Mouse (Mus musculus): ENCODE measurements at regions not wholly inside any gene's neighbourhood (a gene's known extent, or its start where the extent isn't known, plus 50 kb on each side); places are given as distances from the start of the nearest gene placed in this dataset.

DNA sequence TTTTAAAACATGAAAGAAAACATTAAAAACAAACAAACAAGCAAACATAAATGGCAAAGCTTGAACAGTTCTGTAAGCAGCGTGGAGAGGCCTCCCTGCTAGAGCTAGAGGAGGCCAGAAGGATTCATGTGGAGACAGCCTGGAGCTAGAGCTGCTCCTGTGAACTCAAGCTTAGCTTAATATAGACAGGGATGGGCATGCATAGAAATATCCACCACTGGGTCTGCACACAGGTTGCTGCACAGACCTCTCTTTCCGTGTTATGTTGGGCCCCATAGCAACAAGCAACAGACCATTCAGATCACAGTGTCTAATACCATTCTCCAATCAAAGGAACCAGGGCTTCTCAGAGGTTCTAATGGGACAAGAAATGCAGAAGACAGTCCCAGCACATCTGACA is 122.9 kb upstream of the Magi3 start:
- ATAC-seq (replicated peaks; ENCODE audit: low FRiP score, low TSS enrichment, low read depth) = no peak
- WGBS = 84% methylated on average over 2 of the region's 2 CpGs
- no peaks in the 10 kb centered on the region for H3K9me3 ChIP-seq (ENCODE audit: control insufficient read depth, low read length)

DNA sequence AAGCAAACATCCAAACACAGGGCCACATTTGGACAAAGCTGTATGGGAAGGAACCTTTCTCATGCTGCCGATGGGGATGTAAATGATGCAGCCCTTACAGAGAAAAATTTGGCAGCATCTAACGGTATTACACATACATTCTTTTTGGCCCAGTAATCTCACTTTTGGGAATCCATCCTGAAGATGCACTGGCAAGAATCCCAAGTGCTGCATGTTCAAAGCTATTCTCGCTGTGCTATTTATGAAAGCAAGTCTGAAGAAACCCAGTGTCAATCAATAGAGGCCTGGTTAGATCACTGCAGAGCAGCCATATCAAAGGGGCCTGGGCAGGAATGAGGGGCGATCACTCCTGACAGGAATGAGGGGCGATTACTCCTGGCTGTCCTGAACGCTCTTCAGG is 122.0 kb upstream of the Magi3 start:
- no peak overlapping the region for H3K4me3 ChIP-seq (ENCODE audit: low read depth, low read length)
- no peaks in the 10 kb centered on the region for H3K4me1 ChIP-seq (replicated peaks; ENCODE audit: control insufficient read depth, insufficient read depth, low read length)
- H3K4me2 ChIP-seq (ENCODE audit: low read length) = no peak overlapping the region
- no peak for DNase-seq (ENCODE audit: low spot score)
- H3K9ac ChIP-seq (ENCODE audit: low read length) = no peak overlapping the region
- no peak for ATAC-seq (replicated peaks; ENCODE audit: low FRiP score, low TSS enrichment, low read depth)
- H3K9me3 ChIP-seq (ENCODE audit: control insufficient read depth, low read length) = no peaks in the 10 kb centered on the region
- WGBS = 64% methylated on average over 6 of the region's 6 CpGs
- H3K27ac ChIP-seq (ENCODE audit: low read depth) = no peak overlapping the region
- H3K27me3 ChIP-seq (replicated peaks; ENCODE audit: control insufficient read depth, insufficient read depth, low read length) = no peaks in the 10 kb centered on the region
- no peaks in the 10 kb centered on the region for H3K36me3 ChIP-seq (ENCODE audit: control insufficient read depth, insufficient read depth, low read length)

More for the DNA sequence above, 122.9 kb upstream of the Magi3 start:
- H3K36me3 ChIP-seq (ENCODE audit: control insufficient read depth, insufficient read depth, low read length) = no peaks in the 10 kb centered on the region
- H3K27me3 ChIP-seq (replicated peaks; ENCODE audit: control insufficient read depth, insufficient read depth, low read length) = no peaks in the 10 kb centered on the region
- DNase-seq (ENCODE audit: low spot score) = no peak
- no peak overlapping the region for H3K4me3 ChIP-seq (ENCODE audit: low read depth, low read length)
- H3K9ac ChIP-seq (ENCODE audit: low read length) = no peak overlapping the region
- H3K27ac ChIP-seq (ENCODE audit: low read depth) = no peak overlapping the region
- no peaks in the 10 kb centered on the region for H3K4me1 ChIP-seq (replicated peaks; ENCODE audit: control insufficient read depth, insufficient read depth, low read length)
- H3K4me2 ChIP-seq (ENCODE audit: low read length) = no peak overlapping the region

DNA sequence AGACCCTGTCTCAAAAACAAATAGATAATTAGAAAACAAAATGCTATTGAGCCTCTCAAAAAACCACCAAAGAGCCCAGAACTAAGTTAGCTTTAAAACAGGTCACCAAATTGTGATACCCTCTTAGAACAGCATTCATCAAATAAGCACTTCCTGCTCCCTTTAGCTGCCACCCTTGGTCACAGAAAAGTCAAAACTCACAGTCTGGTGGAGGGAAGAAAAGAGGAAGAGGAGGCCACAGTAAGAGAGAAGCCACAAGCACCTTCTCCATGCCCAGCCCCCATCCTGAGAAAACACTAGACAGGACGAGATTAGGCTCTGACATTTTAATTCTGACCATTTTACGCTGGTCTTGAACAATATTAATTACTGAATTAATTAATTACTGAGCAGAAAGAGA is 120.2 kb upstream of the Magi3 start:
- no peaks in the 10 kb centered on the region for H3K4me1 ChIP-seq (replicated peaks; ENCODE audit: control insufficient read depth, insufficient read depth, low read length)
- DNase-seq (ENCODE audit: low spot score) (no peak), ATAC-seq (replicated peaks; ENCODE audit: low FRiP score, low TSS enrichment, low read depth) (no peak)
- no peak overlapping the region for H3K4me3 ChIP-seq (ENCODE audit: low read depth, low read length)
- no peak overlapping the region for H3K27ac ChIP-seq (ENCODE audit: low read depth)
- H3K9ac ChIP-seq (ENCODE audit: low read length) = no peak overlapping the region
- H3K4me2 ChIP-seq (ENCODE audit: low read length) = no peak overlapping the region
- 73% methylated on average over 2 of the region's 2 CpGs for WGBS
- H3K36me3 ChIP-seq (ENCODE audit: control insufficient read depth, insufficient read depth, low read length) = no peaks in the 10 kb centered on the region
- H3K9me3 ChIP-seq (ENCODE audit: control insufficient read depth, low read length) = no peaks in the 10 kb centered on the region
- no peaks in the 10 kb centered on the region for H3K27me3 ChIP-seq (replicated peaks; ENCODE audit: control insufficient read depth, insufficient read depth, low read length)

DNA sequence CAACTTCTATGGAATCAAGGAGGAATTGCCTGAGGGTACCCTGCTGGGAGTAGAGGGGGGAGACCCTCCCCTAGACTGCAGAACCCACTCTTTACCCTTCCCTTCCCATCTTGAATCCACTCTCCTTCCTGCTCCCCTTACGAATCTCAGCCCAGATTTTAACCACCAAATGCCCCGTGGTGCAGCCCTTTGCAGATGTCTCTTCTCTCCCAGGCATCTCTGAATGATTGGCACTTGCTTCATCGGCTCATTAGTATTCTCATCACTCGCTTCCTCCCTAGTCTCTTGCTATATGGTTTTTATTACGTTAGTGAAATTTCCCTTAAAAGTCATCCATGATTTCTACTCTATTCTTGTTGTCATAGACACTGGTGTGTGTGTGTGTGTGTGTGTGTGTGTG is 116.7 kb upstream of the Magi3 start:
- H3K27me3 ChIP-seq (replicated peaks; ENCODE audit: control insufficient read depth, insufficient read depth, low read length) = no peaks in the 10 kb centered on the region
- no peak overlapping the region for H3K4me3 ChIP-seq (ENCODE audit: low read depth, low read length)
- no peaks in the 10 kb centered on the region for H3K9me3 ChIP-seq (ENCODE audit: control insufficient read depth, low read length)
- DNase-seq (ENCODE audit: low spot score) = no peak
- WGBS = 72% methylated on average over 5 of the region's 5 CpGs
- no peak overlapping the region for H3K9ac ChIP-seq (ENCODE audit: low read length)
- H3K27ac ChIP-seq (ENCODE audit: low read depth) = no peak overlapping the region
- no peak overlapping the region for H3K4me2 ChIP-seq (ENCODE audit: low read length)
- no peaks in the 10 kb centered on the region for H3K36me3 ChIP-seq (ENCODE audit: control insufficient read depth, insufficient read depth, low read length)
- H3K4me1 ChIP-seq (replicated peaks; ENCODE audit: control insufficient read depth, insufficient read depth, low read length) = no peaks in the 10 kb centered on the region
- ATAC-seq (replicated peaks; ENCODE audit: low FRiP score, low TSS enrichment, low read depth) = no peak

DNA sequence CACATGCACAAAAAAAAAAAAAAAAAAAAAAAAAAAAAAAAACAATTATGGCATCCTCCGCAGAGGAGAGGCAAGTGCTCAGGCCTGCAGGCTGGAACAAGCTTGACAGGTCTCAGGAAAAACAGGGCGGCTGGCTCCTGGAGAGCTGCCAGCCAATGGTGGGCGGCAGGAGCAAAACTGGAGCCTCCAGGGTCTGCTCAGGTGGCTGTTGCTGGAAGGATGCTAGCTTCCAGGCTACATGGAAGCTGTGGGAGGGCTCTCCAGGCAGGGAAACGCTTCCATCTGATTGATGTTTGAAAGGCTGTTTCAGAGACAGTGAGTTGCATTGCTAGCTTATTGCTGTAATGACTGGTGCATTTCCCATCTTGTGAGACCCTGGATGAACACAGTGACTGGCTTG is 116.1 kb upstream of the Magi3 start:
- no peaks in the 10 kb centered on the region for H3K27me3 ChIP-seq (replicated peaks; ENCODE audit: control insufficient read depth, insufficient read depth, low read length)
- H3K36me3 ChIP-seq (ENCODE audit: control insufficient read depth, insufficient read depth, low read length) = no peaks in the 10 kb centered on the region
- WGBS = 28% methylated on average over 4 of the region's 4 CpGs
- ATAC-seq (replicated peaks; ENCODE audit: low FRiP score, low TSS enrichment, low read depth) (no peak), DNase-seq (ENCODE audit: low spot score) (no peak)
- H3K4me2 ChIP-seq (ENCODE audit: low read length) = no peak overlapping the region
- no peaks in the 10 kb centered on the region for H3K9me3 ChIP-seq (ENCODE audit: control insufficient read depth, low read length)
- no peak overlapping the region for H3K9ac ChIP-seq (ENCODE audit: low read length)
- no peak overlapping the region for H3K27ac ChIP-seq (ENCODE audit: low read depth)
- H3K4me1 ChIP-seq (replicated peaks; ENCODE audit: control insufficient read depth, insufficient read depth, low read length) = no peaks in the 10 kb centered on the region
- H3K4me3 ChIP-seq (ENCODE audit: low read depth, low read length) = no peak overlapping the region

DNA sequence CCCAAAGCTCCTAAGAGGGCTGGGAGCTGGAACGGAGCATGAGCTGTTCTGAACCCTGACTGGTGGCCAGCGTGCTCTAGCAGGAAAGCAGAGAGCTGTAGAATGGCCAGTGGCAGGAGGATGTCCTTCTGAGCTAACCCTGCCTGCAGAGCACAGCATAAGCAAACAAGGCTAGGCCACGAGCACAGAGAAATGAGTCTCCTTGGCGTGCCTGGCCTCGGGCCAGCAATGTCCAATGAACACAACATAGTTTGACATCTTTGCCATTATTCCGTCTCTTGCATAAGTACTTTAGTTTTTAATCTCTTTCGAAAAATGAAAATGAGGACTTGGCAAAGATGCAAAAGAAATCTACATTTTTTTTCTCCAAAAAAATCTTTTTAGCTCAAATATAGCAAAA is 114.6 kb upstream of the Magi3 start:
- no peak overlapping the region for H3K4me3 ChIP-seq (ENCODE audit: low read depth, low read length)
- no peaks in the 10 kb centered on the region for H3K36me3 ChIP-seq (ENCODE audit: control insufficient read depth, insufficient read depth, low read length)
- WGBS = 72% methylated on average over 7 of the region's 7 CpGs
- DNase-seq (ENCODE audit: low spot score) = no peak
- no peak for ATAC-seq (replicated peaks; ENCODE audit: low FRiP score, low TSS enrichment, low read depth)
- H3K9me3 ChIP-seq (ENCODE audit: control insufficient read depth, low read length) = no peaks in the 10 kb centered on the region
- H3K4me1 ChIP-seq (replicated peaks; ENCODE audit: control insufficient read depth, insufficient read depth, low read length) = no peaks in the 10 kb centered on the region
- H3K27me3 ChIP-seq (replicated peaks; ENCODE audit: control insufficient read depth, insufficient read depth, low read length) = no peaks in the 10 kb centered on the region
- H3K9ac ChIP-seq (ENCODE audit: low read length) = no peak overlapping the region
- H3K27ac ChIP-seq (ENCODE audit: low read depth) = no peak overlapping the region
- H3K4me2 ChIP-seq (ENCODE audit: low read length) = no peak overlapping the region

DNA sequence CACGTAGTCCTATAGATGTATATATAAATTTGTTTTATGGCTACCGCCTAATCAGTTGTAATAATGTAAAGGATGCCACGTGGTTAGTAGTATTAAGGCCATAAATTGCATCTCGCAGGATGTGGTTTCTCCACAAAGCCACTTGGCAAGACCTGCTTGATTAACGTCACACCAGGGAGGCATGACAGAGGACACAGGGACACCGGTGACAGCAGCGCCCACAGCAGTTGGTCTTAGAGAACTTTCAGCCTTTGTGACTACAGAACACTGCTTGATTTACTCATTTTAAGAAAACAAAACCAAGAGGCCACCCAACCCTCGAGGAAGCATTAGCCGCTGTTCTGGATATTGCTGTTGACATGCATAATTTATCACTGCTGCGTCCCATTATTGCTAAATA is 113.2 kb upstream of the Magi3 start:
- no peaks in the 10 kb centered on the region for H3K27me3 ChIP-seq (replicated peaks; ENCODE audit: control insufficient read depth, insufficient read depth, low read length)
- no peak overlapping the region for H3K4me2 ChIP-seq (ENCODE audit: low read length)
- no peak for DNase-seq (ENCODE audit: low spot score)
- ATAC-seq (replicated peaks; ENCODE audit: low FRiP score, low TSS enrichment, low read depth) = no peak
- 75% methylated on average over 10 of the region's 10 CpGs for WGBS
- H3K9ac ChIP-seq (ENCODE audit: low read length) = no peak overlapping the region
- H3K4me3 ChIP-seq (ENCODE audit: low read depth, low read length) = no peak overlapping the region
- no peaks in the 10 kb centered on the region for H3K9me3 ChIP-seq (ENCODE audit: control insufficient read depth, low read length)
- no peak overlapping the region for H3K27ac ChIP-seq (ENCODE audit: low read depth)
- H3K36me3 ChIP-seq (ENCODE audit: control insufficient read depth, insufficient read depth, low read length) = no peaks in the 10 kb centered on the region
- H3K4me1 ChIP-seq (replicated peaks; ENCODE audit: control insufficient read depth, insufficient read depth, low read length) = no peaks in the 10 kb centered on the region

DNA sequence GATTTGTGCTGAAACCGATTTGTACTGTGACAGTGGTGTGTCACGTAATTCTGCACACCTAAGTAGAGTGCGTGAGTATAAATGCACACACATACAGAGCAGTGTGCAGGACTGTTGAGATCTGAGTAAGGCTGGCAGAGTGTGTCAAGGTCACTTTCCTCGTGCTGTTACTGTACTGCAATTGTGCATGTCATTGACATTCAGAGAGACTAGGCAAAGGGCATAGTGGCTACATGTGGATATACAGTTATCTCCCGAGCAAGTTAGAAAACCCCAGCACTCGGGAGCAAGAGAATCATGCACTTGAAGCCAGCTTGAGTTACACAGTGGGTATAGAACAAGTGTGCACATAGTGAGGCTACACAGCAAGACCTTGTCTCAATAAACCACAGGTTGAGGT is 110.5 kb upstream of the Magi3 start:
- WGBS = 87% methylated on average over 6 of the region's 6 CpGs
- Histone ChIP-seq H3K4me3 (ENCODE audit: low read depth, low read length) (no peak overlapping the region), H3K27me3 (replicated peaks; ENCODE audit: control insufficient read depth, insufficient read depth, low read length) (no peaks in the 10 kb centered on the region), H3K4me2 (ENCODE audit: low read length) (no peak overlapping the region), H3K9me3 (ENCODE audit: control insufficient read depth, low read length) (no peaks in the 10 kb centered on the region), H3K27ac (ENCODE audit: low read depth) (no peak overlapping the region), H3K4me1 (replicated peaks; ENCODE audit: control insufficient read depth, insufficient read depth, low read length) (no peaks in the 10 kb centered on the region), H3K36me3 (ENCODE audit: control insufficient read depth, insufficient read depth, low read length) (no peaks in the 10 kb centered on the region), H3K9ac (ENCODE audit: low read length) (no peak overlapping the region)
- DNase-seq (ENCODE audit: low spot score) (no peak), ATAC-seq (replicated peaks; ENCODE audit: low FRiP score, low TSS enrichment, low read depth) (no peak)

DNA sequence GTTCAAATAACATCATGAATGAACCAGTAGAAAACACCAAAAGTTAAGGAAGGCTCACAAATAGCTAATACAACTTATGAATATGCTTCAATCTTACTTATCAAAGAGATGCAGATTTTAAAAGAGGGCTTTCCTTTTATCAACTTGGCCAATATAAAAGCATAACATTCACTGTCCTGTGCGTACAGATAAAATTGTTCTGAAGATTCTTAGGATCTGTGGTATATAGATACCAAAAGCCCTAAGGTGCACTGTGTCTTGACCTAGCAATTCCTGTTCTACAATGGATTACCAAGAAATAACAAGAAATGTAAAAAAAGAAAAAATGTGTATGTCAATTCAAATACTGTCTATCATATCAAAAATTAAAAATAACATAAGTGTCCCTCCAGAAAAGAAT is 107.7 kb upstream of the Magi3 start:
- ATAC-seq (replicated peaks; ENCODE audit: low FRiP score, low TSS enrichment, low read depth) (no peak), DNase-seq (ENCODE audit: low spot score) (no peak)
- H3K4me2 ChIP-seq (ENCODE audit: low read length) = no peak overlapping the region
- H3K4me1 ChIP-seq (replicated peaks; ENCODE audit: control insufficient read depth, insufficient read depth, low read length) = no peaks in the 10 kb centered on the region
- no peak overlapping the region for H3K4me3 ChIP-seq (ENCODE audit: low read depth, low read length)
- no peak overlapping the region for H3K27ac ChIP-seq (ENCODE audit: low read depth)
- no peaks in the 10 kb centered on the region for H3K36me3 ChIP-seq (ENCODE audit: control insufficient read depth, insufficient read depth, low read length)
- H3K9me3 ChIP-seq (ENCODE audit: control insufficient read depth, low read length) = no peaks in the 10 kb centered on the region
- WGBS = 93% methylated on average over 1 of the region's 1 CpGs
- H3K27me3 ChIP-seq (replicated peaks; ENCODE audit: control insufficient read depth, insufficient read depth, low read length) = no peaks in the 10 kb centered on the region
- H3K9ac ChIP-seq (ENCODE audit: low read length) = no peak overlapping the region

All from intestine, embryonic 14.5 days (tissue).